Mouse (Mus musculus): Measurements from ENCODE around the gene Il31.
A peak's percentile ranks its signal among the peaks of the same experiment; 100 is the strongest.

The Il31 gene

DNA sequence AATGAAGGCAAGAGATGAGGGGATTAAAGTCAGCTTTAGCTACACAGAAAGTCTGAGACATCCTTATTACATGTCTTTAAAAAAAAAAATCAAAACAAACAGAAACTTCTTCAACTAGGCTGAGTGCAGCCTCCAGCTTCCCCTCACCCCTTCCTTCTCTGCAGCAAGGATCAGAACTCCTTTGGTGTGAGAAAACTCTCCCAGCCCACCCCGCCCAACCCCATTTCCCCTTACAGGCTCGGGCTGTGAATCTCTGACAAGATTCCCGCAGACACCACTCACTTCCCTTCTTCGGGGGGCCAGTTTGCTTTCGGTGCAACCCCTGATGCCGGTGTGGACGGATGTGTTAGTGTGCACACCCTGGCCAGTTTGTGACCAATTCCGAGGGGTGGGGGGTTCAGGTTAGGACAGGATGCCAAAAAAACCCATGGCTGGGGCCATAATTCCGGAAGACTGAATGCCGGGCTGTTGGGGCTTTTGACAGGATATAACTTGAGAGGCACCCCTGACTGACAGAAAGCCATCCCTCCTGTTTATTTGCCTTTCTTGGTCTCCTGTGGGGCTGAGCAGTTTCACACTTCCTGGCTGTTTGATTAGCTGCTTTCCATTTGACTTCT, 18.4 kb downstream of the Il31 start:
- DNase-seq: no peak

DNA sequence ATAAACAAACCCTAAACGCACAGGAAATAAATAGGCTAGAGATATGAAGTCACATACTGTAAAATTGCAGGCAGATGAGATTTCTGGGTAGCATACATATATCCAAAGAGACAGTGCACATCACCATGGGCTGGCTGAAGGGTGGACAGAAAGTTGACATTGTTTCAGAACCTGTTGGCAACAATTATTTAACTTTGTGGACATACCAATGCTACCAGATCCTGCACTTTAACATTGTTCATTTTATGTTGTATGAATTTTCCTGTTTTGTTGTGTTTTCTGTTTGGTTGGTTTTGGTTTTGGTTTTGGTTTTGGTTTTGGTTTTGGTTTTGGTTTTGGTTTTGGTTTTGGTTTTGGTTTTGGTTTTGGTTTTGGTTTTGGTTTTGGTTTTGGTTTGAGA, 24.7 kb downstream of the Il31 start:
- no peak for DNase-seq

DNA sequence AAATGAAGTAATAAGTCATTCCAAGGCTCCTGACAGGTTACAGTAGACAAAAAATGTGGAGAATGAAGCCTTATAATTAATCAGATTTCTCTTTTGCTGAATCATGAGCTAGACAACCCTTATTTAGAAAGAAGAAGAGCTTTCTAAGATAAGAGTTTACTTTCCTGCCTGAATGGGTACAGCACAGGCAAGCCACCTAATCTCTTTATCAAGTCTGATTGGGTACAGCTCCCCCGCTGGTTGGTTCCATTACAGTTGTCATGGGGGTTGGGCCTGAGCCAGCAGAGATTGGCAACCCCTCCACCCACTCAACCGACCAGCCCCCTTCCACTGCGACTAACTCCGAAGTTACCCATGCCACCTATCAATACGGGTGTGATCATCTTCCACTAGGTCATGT, 27.9 kb downstream of the Il31 start:
- DNase-seq: no peak

- no peak for DNase-seq
Observed at GRCm38 (mm10) chr5:123451886-123452285, 37.4 kb downstream of the Il31 start.

DNA sequence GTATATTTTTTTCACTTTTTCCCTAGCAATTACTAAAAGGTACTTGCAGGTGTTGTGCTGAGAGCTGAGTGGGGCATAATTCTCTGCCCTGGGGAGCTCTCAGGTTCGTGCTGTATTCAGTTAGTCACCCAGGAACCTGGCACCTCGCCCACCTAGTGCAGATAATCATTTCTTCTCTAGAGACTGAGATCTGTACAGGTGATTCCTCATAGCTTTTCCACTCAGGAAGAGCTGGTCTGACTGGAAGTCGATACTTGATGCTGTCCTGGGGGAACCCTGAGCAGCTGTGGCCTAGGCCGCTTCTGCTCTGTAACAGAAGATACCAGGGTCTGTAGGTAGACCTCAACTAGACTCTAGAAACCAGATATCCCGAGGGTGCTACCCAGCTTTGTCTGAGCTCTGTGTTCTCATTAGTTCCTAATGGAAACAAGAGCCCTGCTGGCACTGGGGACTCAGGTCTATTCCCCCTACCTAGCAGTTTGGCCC, 44.4 kb downstream of the Il31 start:
- no peak for DNase-seq

DNA sequence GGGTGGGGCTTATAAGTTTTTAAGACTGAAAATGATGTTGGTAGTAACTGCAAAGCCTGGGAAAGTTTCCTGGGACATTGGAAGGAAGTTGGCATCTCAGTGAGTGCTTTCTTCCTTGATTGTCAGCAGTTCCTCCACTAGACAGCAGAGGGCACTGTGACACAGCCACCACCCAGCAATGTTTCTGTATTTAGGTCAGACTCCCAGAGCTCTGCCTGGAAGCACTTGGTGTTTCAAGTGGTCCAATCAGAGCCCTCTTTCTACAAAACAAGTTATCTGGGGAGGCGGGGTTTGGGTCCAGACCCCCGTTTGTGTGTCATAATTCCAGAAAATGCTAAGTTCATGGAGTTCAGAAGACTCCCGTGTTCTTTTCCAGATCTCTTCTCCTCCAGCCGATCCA, 45.2 kb downstream of the Il31 start:
- peak; percentile 74 for DNase-seq

GRCm38 (mm10) chr5:123442283-123442682, 47.0 kb downstream of the Il31 start:
- DNase-seq: no peak

DNA sequence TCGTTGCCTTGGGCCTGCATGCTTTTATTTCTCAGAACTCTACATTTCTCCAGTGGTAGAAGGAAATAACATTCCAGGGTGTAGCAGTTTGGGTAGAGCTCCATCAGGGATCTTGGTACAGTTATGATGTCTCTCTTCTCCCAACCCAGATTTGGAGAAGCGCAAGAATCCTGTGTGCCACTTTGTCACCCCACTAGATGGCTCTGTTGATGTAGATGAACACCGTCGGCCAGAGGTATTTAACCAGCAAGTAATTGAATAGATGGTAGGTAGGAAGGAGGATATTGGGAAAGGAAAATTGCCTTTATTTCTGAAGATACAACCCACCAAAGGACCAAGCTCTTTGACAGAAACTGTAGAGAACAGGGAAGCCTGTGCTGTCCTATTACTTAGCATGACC, 48.6 kb downstream of the Il31 start:
- no peak for DNase-seq

- peak; percentile 19 for DNase-seq
Observed at GRCm38 (mm10) chr5:123439941-123440340, 49.3 kb downstream of the Il31 start.

GRCm38 (mm10) chr5:123439312-123439711, 50.0 kb downstream of the Il31 start:
- DNase-seq: no peak

GRCm38 (mm10) chr5:123438381-123438780, 50.9 kb downstream of the Il31 start:
- DNase-seq: no peak

GRCm38 (mm10) chr5:123436780-123437175, 52.5 kb downstream of the Il31 start:
- peak; percentile 63 for DNase-seq

DNA sequence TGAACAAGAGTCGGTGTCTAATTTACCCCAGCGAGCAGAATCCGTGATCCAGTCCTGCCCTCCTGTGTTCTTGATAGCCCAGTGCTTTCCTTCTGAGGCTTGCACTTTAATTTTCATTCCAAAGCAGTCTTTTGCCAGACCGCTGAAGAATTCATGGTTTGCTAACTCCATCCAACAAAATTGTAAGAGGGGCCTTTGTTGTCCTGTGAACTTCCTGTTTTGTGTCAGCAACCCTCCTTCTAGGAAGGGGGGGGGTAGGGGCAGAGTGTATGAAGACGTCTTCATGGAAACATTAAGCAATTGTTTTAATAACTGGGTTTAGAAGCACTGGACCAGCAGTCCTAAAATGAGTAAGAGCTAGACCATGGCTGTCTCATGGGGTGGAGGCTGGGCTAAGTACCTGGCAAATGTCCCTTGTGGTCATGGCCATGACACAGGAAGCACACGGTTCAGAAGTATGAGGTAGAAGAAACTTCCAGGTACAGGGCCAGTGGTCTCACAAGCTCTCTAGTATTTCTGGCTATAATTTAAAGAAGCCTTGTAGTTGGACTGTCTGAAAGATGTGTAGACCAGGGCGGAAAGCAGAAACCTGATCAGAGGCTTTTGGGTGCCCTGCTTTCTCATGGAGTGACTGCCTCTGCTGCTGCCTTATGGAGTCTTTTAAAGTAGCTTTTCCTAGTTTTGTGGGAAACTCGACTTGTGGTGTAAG, 53.1 kb downstream of the Il31 start:
- peak; percentile 20 for DNase-seq

DNA sequence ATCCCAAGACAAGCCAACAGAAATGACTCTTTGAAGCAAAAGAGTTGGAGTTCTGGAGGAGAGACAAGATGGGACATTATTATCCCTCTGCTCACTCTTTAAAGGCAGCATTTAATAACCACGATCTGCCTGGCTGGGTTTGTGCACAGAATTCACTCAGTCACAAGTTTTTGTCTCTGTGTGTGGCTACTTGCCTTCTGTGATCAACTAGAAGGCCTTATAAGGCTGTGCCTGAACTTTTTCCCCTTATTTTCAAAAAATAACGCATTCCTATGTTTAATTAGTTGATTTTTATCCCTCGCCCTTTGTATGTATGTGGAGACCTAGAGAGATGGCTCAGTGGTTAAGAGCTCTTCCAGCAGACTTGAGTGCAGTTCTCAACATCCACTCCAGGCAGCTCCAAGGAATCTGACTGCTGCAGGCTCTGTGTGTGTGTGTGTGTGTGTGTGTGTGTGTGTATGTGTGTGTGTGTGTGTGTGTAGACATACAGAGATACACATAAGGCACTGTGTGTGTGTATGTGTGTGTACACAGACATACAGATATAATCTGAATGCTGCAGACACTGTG, 56.9 kb downstream of the Il31 start:
- DNase-seq: no peak

- DNase-seq: peak; percentile 66
Observed at GRCm38 (mm10) chr5:123431524-123432304, 57.6 kb downstream of the Il31 start.
